Mouse (Mus musculus): ENCODE measurements around the gene Dnajc4. TPM values are rescaled to one million over a fixed set of nuclear protein-coding genes. Genes with fewer than 3 reads are reported as not detected.

Dnajc4 gene
- polyA plus RNA-seq, 1 experiment = 24.1 TPM

- TF ChIP-seq POLR2A (IDR thresholded peaks at IDR 0.05; ENCODE audit: low read depth, low read length) = no peak
- TF ChIP-seq CTCF (IDR thresholded peaks at IDR 0.05; ENCODE audit: extremely low read depth, insufficient read depth, insufficient read length, insufficient replicate concordance) = no peak
- no peak overlapping the region for H3K27ac ChIP-seq (ENCODE audit: insufficient read depth, low read length)
- peak in 1 of 2 experiments; percentile 29 for DNase-seq (ENCODE audit: low read depth in 1 of 2, low spot score in 2 of 2)
- peaks cover 11% of the 10 kb centered on the region; the same call in 1 of the 2 replicates for H3K4me1 ChIP-seq (ENCODE audit: control insufficient read depth, insufficient read depth, insufficient read length)
- peaks cover 5% of the 10 kb centered on the region for H3K36me3 ChIP-seq (ENCODE audit: control insufficient read depth, insufficient read depth, low read length)
- no peaks in the 10 kb centered on the region for H3K27me3 ChIP-seq (ENCODE audit: control insufficient read depth, insufficient read depth, low read length)
- H3K4me3 ChIP-seq (ENCODE audit: extremely low read depth, insufficient read depth, insufficient read length) = no peak overlapping the region
- 69% methylated on average over 9 of the region's 9 CpGs for WGBS
These were observed 38.3 kb downstream of the Dnajc4 start for GRCm38 (mm10) chr19:6954046-6954445.

GRCm38 (mm10) chr19:6952712-6953037 lies 39.7 kb downstream of the Dnajc4 start:
- 26% methylated on average over 3 of the region's 3 CpGs for WGBS
- no peak for DNase-seq (ENCODE audit: low read depth in 1 of 2, low spot score in 2 of 2)
- peaks cover 3% of the 10 kb centered on the region; the same call in 1 of the 2 replicates for H3K36me3 ChIP-seq (ENCODE audit: control insufficient read depth, insufficient read depth, low read length)
- H3K4me1 ChIP-seq (ENCODE audit: control insufficient read depth, insufficient read depth, insufficient read length) = peaks cover 11% of the 10 kb centered on the region; the same call in 1 of the 2 replicates
- H3K27ac ChIP-seq (ENCODE audit: insufficient read depth, low read length) = peak overlapping the region; percentile 77
- peak overlapping the region; percentile 86; the same call in 1 of the 2 replicates for H3K4me3 ChIP-seq (ENCODE audit: extremely low read depth, insufficient read depth, insufficient read length)
- no peak for TF ChIP-seq POLR2A (IDR thresholded peaks at IDR 0.05; ENCODE audit: low read depth, low read length)
- no peaks in the 10 kb centered on the region for H3K27me3 ChIP-seq (ENCODE audit: control insufficient read depth, insufficient read depth, low read length)

GRCm38 (mm10) chr19:6951994-6952711 lies 40.2 kb downstream of the Dnajc4 start:
- 7% methylated on average over 31 of the region's 31 CpGs for WGBS
- DNase-seq (ENCODE audit: low read depth in 1 of 2, low spot score in 2 of 2) = peak in 1 of 2 experiments; percentile 46

GRCm38 (mm10) chr19:6951381-6951968 lies 40.9 kb downstream of the Dnajc4 start:
- TF ChIP-seq CTCF (IDR thresholded peaks at IDR 0.05; ENCODE audit: extremely low read depth, insufficient read depth, insufficient read length, insufficient replicate concordance) (no peak), POLR2A (IDR thresholded peaks at IDR 0.05; ENCODE audit: low read depth, low read length) (peak; percentile 16; the same call in 1 of the 2 replicates)
- H3K36me3 ChIP-seq (ENCODE audit: control insufficient read depth, insufficient read depth, low read length) = peaks cover 3% of the 10 kb centered on the region; the same call in 1 of the 2 replicates
- peak overlapping the region; percentile 86 for H3K4me3 ChIP-seq (ENCODE audit: extremely low read depth, insufficient read depth, insufficient read length)

More at GRCm38 (mm10) chr19:6951994-6952711, 40.2 kb downstream of the Dnajc4 start:
- Histone ChIP-seq H3K36me3 (ENCODE audit: control insufficient read depth, insufficient read depth, low read length) (peaks cover 3% of the 10 kb centered on the region; the same call in 1 of the 2 replicates), H3K4me3 (ENCODE audit: extremely low read depth, insufficient read depth, insufficient read length) (peak overlapping the region; percentile 86), H3K27ac (ENCODE audit: insufficient read depth, low read length) (peak overlapping the region; percentile 77), H3K27me3 (ENCODE audit: control insufficient read depth, insufficient read depth, low read length) (no peaks in the 10 kb centered on the region), H3K4me1 (ENCODE audit: control insufficient read depth, insufficient read depth, insufficient read length) (peaks cover 11% of the 10 kb centered on the region; the same call in 1 of the 2 replicates)
- no peak for TF ChIP-seq CTCF (IDR thresholded peaks at IDR 0.05; ENCODE audit: extremely low read depth, insufficient read depth, insufficient read length, insufficient replicate concordance)
- TF ChIP-seq POLR2A (IDR thresholded peaks at IDR 0.05; ENCODE audit: low read depth, low read length) = no peak

GRCm38 (mm10) chr19:6950613-6951153 lies 41.7 kb downstream of the Dnajc4 start:
- 1% methylated on average over 28 of the region's 28 CpGs for WGBS

More at GRCm38 (mm10) chr19:6951381-6951968, 40.9 kb downstream of the Dnajc4 start:
- peaks cover 11% of the 10 kb centered on the region; the same call in 1 of the 2 replicates for H3K4me1 ChIP-seq (ENCODE audit: control insufficient read depth, insufficient read depth, insufficient read length)
- peak in 1 of 2 experiments; percentile 77 for DNase-seq (ENCODE audit: low read depth in 1 of 2, low spot score in 2 of 2)
- under 1% methylated on average over 35 of the region's 35 CpGs for WGBS
- peak overlapping the region; percentile 77 for H3K27ac ChIP-seq (ENCODE audit: insufficient read depth, low read length)
- H3K27me3 ChIP-seq (ENCODE audit: control insufficient read depth, insufficient read depth, low read length) = no peaks in the 10 kb centered on the region

GRCm38 (mm10) chr19:6949951-6950350 lies 42.4 kb downstream of the Dnajc4 start:
- TF ChIP-seq CTCF (IDR thresholded peaks at IDR 0.05; ENCODE audit: extremely low read depth, insufficient read depth, insufficient read length, insufficient replicate concordance) = no peak
- no peak for TF ChIP-seq POLR2A (IDR thresholded peaks at IDR 0.05; ENCODE audit: low read depth, low read length)
- no peak overlapping the region for H3K4me3 ChIP-seq (ENCODE audit: extremely low read depth, insufficient read depth, insufficient read length)
- DNase-seq (ENCODE audit: low read depth in 1 of 2, low spot score in 2 of 2) = no peak
- peaks cover 6% of the 10 kb centered on the region; the same call in 1 of the 2 replicates for H3K4me1 ChIP-seq (ENCODE audit: control insufficient read depth, insufficient read depth, insufficient read length)
- no peak overlapping the region for H3K27ac ChIP-seq (ENCODE audit: insufficient read depth, low read length)
- peaks cover 1% of the 10 kb centered on the region; the same call in 1 of the 2 replicates for H3K36me3 ChIP-seq (ENCODE audit: control insufficient read depth, insufficient read depth, low read length)
- WGBS = 85% methylated on average over 5 of the region's 5 CpGs
- no peaks in the 10 kb centered on the region for H3K27me3 ChIP-seq (ENCODE audit: control insufficient read depth, insufficient read depth, low read length)

More at GRCm38 (mm10) chr19:6950613-6951153, 41.7 kb downstream of the Dnajc4 start:
- DNase-seq (ENCODE audit: low read depth in 1 of 2, low spot score in 2 of 2) = no peak
- TF ChIP-seq POLR2A (IDR thresholded peaks at IDR 0.05; ENCODE audit: low read depth, low read length) = no peak; the same call in 1 of the 2 replicates
- TF ChIP-seq CTCF (IDR thresholded peaks at IDR 0.05; ENCODE audit: extremely low read depth, insufficient read depth, insufficient read length, insufficient replicate concordance) = no peak
- H3K27ac ChIP-seq (ENCODE audit: insufficient read depth, low read length) = peak overlapping the region; percentile 77
- peaks cover 11% of the 10 kb centered on the region; the same call in 1 of the 2 replicates for H3K4me1 ChIP-seq (ENCODE audit: control insufficient read depth, insufficient read depth, insufficient read length)
- H3K27me3 ChIP-seq (ENCODE audit: control insufficient read depth, insufficient read depth, low read length) = no peaks in the 10 kb centered on the region
- peaks cover 1% of the 10 kb centered on the region; the same call in 1 of the 2 replicates for H3K36me3 ChIP-seq (ENCODE audit: control insufficient read depth, insufficient read depth, low read length)
- peak overlapping the region; percentile 86 for H3K4me3 ChIP-seq (ENCODE audit: extremely low read depth, insufficient read depth, insufficient read length)
